Mouse (Mus musculus) CH12.LX (cell line): Measurements from ENCODE around the gene 5031439G07Rik. TPM values are rescaled to one million over a fixed set of nuclear protein-coding genes. Genes with fewer than 3 reads are reported as not detected.

ENCODE experiments used
- DNase-seq: peaks from one replicate; pipeline ENCODE4 v3.0.0-alpha.2; 2013; ENCODE audit errors: extremely low read depth
- H3K27ac ChIP-seq: 2 replicates; pipeline ENCODE4 v1.5.1; 2012; ENCODE audit warnings: low read depth, mild to moderate bottlenecking, control low read depth, moderate library complexity; ENCODE audit not compliant: insufficient read depth
- H3K27me3 ChIP-seq: replicated peaks from 2 replicates; pipeline ENCODE3; 2012; ENCODE audit warnings: inconsistent platforms
- H3K36me3 ChIP-seq, 2 experiments: replicated peaks in 1 of 2; 2 replicates each; pipeline versions ENCODE3 to v1.6.1; 2012; ENCODE audit warnings: inconsistent platforms in 1 of 2, low read length in 1 of 2, mild to moderate bottlenecking in 1 of 2, mixed read lengths in 1 of 2, moderate library complexity in 1 of 2; ENCODE audit not compliant: control insufficient read depth in 1 of 2, insufficient read depth in 1 of 2
- H3K4me1 ChIP-seq, 2 experiments: 2 replicates each; pipeline ENCODE4 v1.6.1; 2012; ENCODE audit warnings: inconsistent platforms in 1 of 2, moderate library complexity in 1 of 2; ENCODE audit not compliant: insufficient read depth in 2 of 2, control insufficient read depth in 1 of 2
- H3K4me2 ChIP-seq: 2 replicates; pipeline ENCODE4 v1.6.1; 2012; ENCODE audit warnings: low read depth, mild to moderate bottlenecking, control low read depth; ENCODE audit not compliant: poor library complexity, insufficient read depth, severe bottlenecking
- H3K4me3 ChIP-seq, 3 experiments: fragments of 150-350 bp in 1 of 3; sonication (generic) in 1 of 3; replicated peaks in 1 of 3; 2 replicates each; pipeline versions ENCODE3 to v1.5.1; 2011 to 2012; ENCODE audit warnings: low read depth in 2 of 3, low read length in 2 of 3, mild to moderate bottlenecking in 2 of 3, moderate library complexity in 2 of 3, control low read depth in 1 of 3, improper control_type of control experiment in 1 of 3, inconsistent platforms in 1 of 3, mixed read lengths in 1 of 3; ENCODE audit not compliant: poor library complexity in 1 of 3
- H3K79me2 ChIP-seq: replicated peaks from 2 replicates; pipeline ENCODE4 v1.6.1; 2012; ENCODE audit warnings: mild to moderate bottlenecking, moderate library complexity; ENCODE audit not compliant: control insufficient read depth, poor library complexity, insufficient read depth, severe bottlenecking; ENCODE audit errors: extremely low read depth
- H3K9ac ChIP-seq: 2 replicates; pipeline ENCODE4 v1.6.1; 2012; ENCODE audit warnings: low read depth, mild to moderate bottlenecking, control low read depth, moderate library complexity; ENCODE audit not compliant: insufficient read depth
- H3K9me3 ChIP-seq: replicated peaks from 2 replicates; pipeline ENCODE3; 2012; ENCODE audit warnings: low read length, inconsistent platforms, mixed read lengths
- CHD2 ChIP-seq: IDR thresholded peaks from 2 replicates; pipeline ENCODE4 v1.6.1; 2011; ENCODE audit warnings: low read length, improper control_type of control experiment
- E2F4 ChIP-seq: IDR thresholded peaks from 2 replicates; pipeline ENCODE4 v1.6.1; 2011; ENCODE audit warnings: low read depth, low read length, improper control_type of control experiment; ENCODE audit not compliant: insufficient replicate concordance
- GABPA ChIP-seq: IDR thresholded peaks from 2 replicates; pipeline ENCODE4 v1.6.1; 2012; ENCODE audit warnings: low read depth, low read length, improper control_type of control experiment, inconsistent platforms; ENCODE audit not compliant: insufficient replicate concordance
- HCFC1 ChIP-seq: IDR thresholded peaks from 2 replicates; pipeline ENCODE4 v1.6.1; 2012; ENCODE audit warnings: low read depth, mild to moderate bottlenecking, inconsistent platforms, low read length, improper control_type of control experiment
- IRF4 ChIP-seq: IDR thresholded peaks from 2 replicates; pipeline ENCODE4 v1.6.1; 2014; ENCODE audit warnings: low read depth, mild to moderate bottlenecking, inconsistent platforms, low read length, improper control_type of control experiment
- JUND ChIP-seq: conservative IDR thresholded peaks from 2 replicates; pipeline ENCODE4 v1.6.1; 2011; ENCODE audit warnings: low read depth, low read length, improper control_type of control experiment
- KAT2A ChIP-seq: IDR thresholded peaks from 2 replicates; pipeline ENCODE4 v1.6.1; 2012; ENCODE audit warnings: low read length, improper control_type of control experiment, inconsistent platforms; ENCODE audit not compliant: insufficient replicate concordance
- MAX ChIP-seq: IDR thresholded peaks from 2 replicates; pipeline ENCODE4 v1.6.1; 2011; ENCODE audit warnings: low read length, improper control_type of control experiment
- MXI1 ChIP-seq: IDR thresholded peaks from 2 replicates; pipeline ENCODE4 v1.6.1; 2011; ENCODE audit warnings: mild to moderate bottlenecking, low read depth, low read length, improper control_type of control experiment
- NRF1 ChIP-seq: IDR thresholded peaks from 2 replicates; pipeline ENCODE4 v1.6.1; 2014; ENCODE audit warnings: low read depth, mild to moderate bottlenecking, inconsistent platforms, low read length, improper control_type of control experiment, moderate library complexity
- POLR2AphosphoS2 ChIP-seq: IDR thresholded peaks from 2 replicates; pipeline ENCODE4 v1.6.1; 2011; ENCODE audit warnings: low read depth, low read length, improper control_type of control experiment
- SIN3A ChIP-seq: IDR thresholded peaks from 2 replicates; pipeline ENCODE4 v1.6.1; 2012; ENCODE audit warnings: low read length, improper control_type of control experiment, inconsistent platforms
- dilution Hi-C: fragments of 300-500 bp; cut with MboI; formaldehyde crosslinking; loops from 2 replicates; pipeline ENCODE4 v1.14.3; 2020; ENCODE audit warnings: low sequenced_read_pairs; ENCODE audit not compliant: extremely low pct_unique_long_range_greater_than_20kb, extremely low pct_ligation_motif_present
- in situ Hi-C: fragments of 300-500 bp; cut with MboI; formaldehyde crosslinking; loops from 3 replicates; pipeline ENCODE4 v1.14.3; 2019; ENCODE audit warnings: low sequenced_read_pairs, low pct_ligation_motif_present, low pct_unique_long_range_greater_than_20kb, mixed read lengths
- polyA plus RNA-seq: library from polyadenylated mRNA; unstranded; fragments of >175 nt; gene quantifications from 2 replicates; pipeline ENCODE4 v1.2.1, GENCODE M21; 2012; ENCODE audit warnings: low read depth; ENCODE audit not compliant: insufficient read length
- total RNA-seq, 2 experiments: library from RNA; depleted of rRNA; stranded (reverse); fragments of 300-350 nt in 1 of 2; fragments of >200 nt in 1 of 2; gene quantifications; 2 replicates each; pipeline ENCODE4 v1.2.3; 2012 to 2014

The 5031439G07Rik gene
- total and polyA plus RNA-seq, 3 experiments = 8.6 to 26.0 (median 10.9) TPM

DNA sequence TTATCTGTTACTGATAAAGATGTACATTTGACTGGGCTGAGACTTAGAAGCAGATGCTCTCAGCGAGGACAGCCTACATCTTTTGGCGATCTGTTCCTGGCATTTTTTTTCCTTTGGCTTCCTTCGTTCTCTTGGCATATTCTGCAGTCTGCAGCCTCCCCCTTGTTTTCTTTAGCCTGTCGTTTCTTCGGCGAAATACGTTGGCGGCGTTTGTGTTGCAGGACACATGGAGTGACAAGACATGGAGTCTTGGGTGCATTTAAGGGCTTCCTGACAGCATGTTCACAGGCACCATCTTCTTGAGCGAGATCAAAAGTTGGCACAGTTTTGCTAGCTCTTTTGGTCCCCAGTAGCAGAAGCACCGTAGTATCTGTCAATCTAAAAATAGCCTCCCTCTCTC is 27.4 kb upstream of the 5031439G07Rik start:
- TF ChIP-seq NRF1 (no peak), HCFC1 (no peak), E2F4 (no peak)
- dilution Hi-C loops (no loop called here), in situ Hi-C loops (no loop called here)
- Histone ChIP-seq H3K36me3 (no peaks in the 10 kb centered on the region), H3K9ac (no peak overlapping the region), H3K4me3 (no peak overlapping the region), H3K4me1 (0 out of 4 replicates have a peak, but pooled peaks cover 0 to 6% of the 10 kb centered on the region in 2 experiments), H3K27ac (no peak overlapping the region), H3K27me3 (peaks cover 48% of the 10 kb centered on the region), H3K9me3 (no peaks in the 10 kb centered on the region), H3K4me2 (no peak overlapping the region), H3K79me2 (no peaks in the 10 kb centered on the region)
- DNase-seq = no peak

DNA sequence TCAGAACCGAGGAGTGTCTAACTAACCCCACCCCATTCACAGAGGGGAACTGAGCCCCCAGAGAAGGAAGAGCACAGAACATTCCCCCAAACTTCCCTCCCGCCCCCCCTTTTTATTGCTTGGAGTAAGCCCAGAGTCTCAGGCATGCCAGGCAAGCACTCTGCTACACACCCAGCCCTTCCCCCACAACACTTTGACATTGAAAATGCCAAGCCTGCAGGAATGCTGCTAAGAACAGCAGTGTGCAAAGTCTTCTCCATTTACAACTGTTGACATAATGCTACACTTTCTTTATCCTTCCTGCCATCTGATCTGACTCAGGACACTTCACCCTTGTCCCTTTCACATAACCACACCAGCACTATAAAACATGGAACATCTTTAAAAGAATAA is 24.3 kb upstream of the 5031439G07Rik start:
- no peaks in the 10 kb centered on the region for H3K36me3 ChIP-seq
- no peak overlapping the region for H3K9ac ChIP-seq
- TF ChIP-seq KAT2A = no peak
- TF ChIP-seq CHD2 = no peak
- TF ChIP-seq HCFC1 = no peak
- no peak for TF ChIP-seq MAX
- TF ChIP-seq POLR2AphosphoS2 = no peak
- no peak for TF ChIP-seq JUND
- no peak for TF ChIP-seq IRF4
- TF ChIP-seq GABPA = no peak
- no peak for TF ChIP-seq SIN3A
- H3K27ac ChIP-seq = no peak overlapping the region
- H3K9me3 ChIP-seq = no peaks in the 10 kb centered on the region
- H3K4me1 ChIP-seq = 0 out of 4 replicates have a peak, but pooled peaks cover 0 to 4% of the 10 kb centered on the region in 2 experiments
- in situ Hi-C loops = no loop called here
- no peak overlapping the region for H3K4me3 ChIP-seq
- no peak for DNase-seq
- H3K79me2 ChIP-seq = no peaks in the 10 kb centered on the region
- H3K27me3 ChIP-seq = peaks cover 37% of the 10 kb centered on the region
- dilution Hi-C loops = no loop called here
- no peak overlapping the region for H3K4me2 ChIP-seq

DNA sequence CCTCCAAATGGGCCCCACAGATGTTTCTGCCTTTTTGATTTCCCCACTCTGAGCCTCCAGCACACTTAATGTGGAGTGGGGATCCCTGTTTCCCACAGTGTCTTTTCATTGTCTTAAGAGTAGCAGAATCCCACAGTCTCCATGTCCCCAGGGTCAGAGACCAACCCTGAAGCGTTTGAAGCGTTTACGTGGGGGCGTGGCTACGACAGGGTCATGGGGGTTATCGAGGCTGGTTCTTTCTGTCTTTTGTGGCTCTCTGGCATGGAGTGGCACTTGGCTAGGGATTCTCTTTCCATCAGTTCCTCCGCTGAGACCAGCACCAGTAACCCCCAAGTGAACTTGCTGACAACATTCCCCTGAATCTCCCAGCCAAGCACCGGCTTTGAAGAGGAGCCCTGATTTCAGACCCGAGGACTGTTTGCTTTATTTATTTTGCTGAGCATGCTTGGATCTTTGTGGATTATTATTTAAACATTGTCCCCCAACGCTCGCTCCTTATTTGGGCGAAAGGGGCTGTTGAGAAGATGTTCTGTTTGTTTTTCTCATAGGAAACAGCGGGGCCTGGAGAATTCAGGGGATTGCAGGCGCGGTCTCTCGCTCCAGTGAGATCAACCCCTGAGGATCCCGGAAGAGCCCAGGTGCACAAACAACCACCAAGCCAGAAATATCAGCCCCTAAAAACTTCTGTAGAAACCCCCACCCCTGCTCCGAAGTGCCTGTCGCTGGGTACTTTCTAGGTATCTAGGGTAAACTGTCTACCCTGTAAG is 23.7 kb upstream of the 5031439G07Rik start:
- Histone ChIP-seq H3K36me3 (no peaks in the 10 kb centered on the region), H3K4me1 (peaks cover 0 to 4% of the 10 kb centered on the region in 2 experiments; a peak in 1 of 4 replicates), H3K27me3 (peaks cover 34% of the 10 kb centered on the region), H3K9ac (no peak overlapping the region), H3K4me3 (no peak overlapping the region), H3K79me2 (no peaks in the 10 kb centered on the region), H3K4me2 (no peak overlapping the region), H3K9me3 (no peaks in the 10 kb centered on the region), H3K27ac (no peak overlapping the region)
- no peak for TF ChIP-seq MXI1
- DNase-seq = no peak
- dilution Hi-C loops (no loop called here), in situ Hi-C loops (no loop called here)
